Mouse (Mus musculus) liver, embryonic 12.5 days (tissue): ENCODE measurements around the gene Rftn2. TPM values are rescaled to one million over a fixed set of nuclear protein-coding genes. Genes with fewer than 3 reads are reported as not detected.

ENCODE experiments used
- ATAC-seq: fragments of 200-750 bp; cut with Nextera tagmentation; 2 replicates; pipeline ENCODE4 v1.8.0; 2017; ENCODE audit warnings: moderate number of reproducible peaks, mild to moderate bottlenecking, moderate library complexity
- H3K27ac ChIP-seq: fragments of 300-500 bp; sonication (generic); 2 replicates; pipeline ENCODE4 v1.5.1; 2016; ENCODE audit warnings: mild to moderate bottlenecking
- H3K27me3 ChIP-seq: fragments of 300-500 bp; sonication (generic); replicated peaks from 2 replicates; pipeline ENCODE4 v1.6.1; 2016; ENCODE audit warnings: mild to moderate bottlenecking, moderate library complexity
- H3K36me3 ChIP-seq: fragments of 300-500 bp; sonication (generic); 2 replicates; pipeline ENCODE4 v1.6.1; 2016; ENCODE audit warnings: mild to moderate bottlenecking, moderate library complexity
- H3K4me1 ChIP-seq: fragments of 300-500 bp; sonication (generic); 2 replicates; pipeline ENCODE4 v1.6.1; 2016
- H3K4me2 ChIP-seq: fragments of 300-500 bp; sonication (generic); 2 replicates; pipeline ENCODE4 v1.6.1; 2016; ENCODE audit warnings: mild to moderate bottlenecking, moderate library complexity
- H3K4me3 ChIP-seq: fragments of 300-500 bp; sonication (generic); 2 replicates; pipeline ENCODE4 v1.5.1; 2016; ENCODE audit warnings: mild to moderate bottlenecking, moderate library complexity
- H3K9ac ChIP-seq: fragments of 300-500 bp; sonication (generic); 2 replicates; pipeline ENCODE4 v1.6.1; 2016; ENCODE audit warnings: mild to moderate bottlenecking, moderate library complexity
- H3K9me3 ChIP-seq: fragments of 300-500 bp; sonication (generic); replicated peaks from 2 replicates; pipeline ENCODE4 v1.6.1; 2016; ENCODE audit warnings: mild to moderate bottlenecking, moderate library complexity
- whole genome bisulfite sequencing: fragments of 180-500 bp; shearing (Covaris S2); methylation state at CpG from one replicate; pipeline ENCODE4 v1.1.7; 2016; ENCODE audit not compliant: insufficient replicate concordance; 5-methylcytosine and 5-hydroxymethylcytosine counted together
- polyA plus RNA-seq: library from polyadenylated mRNA; unstranded; fragments of >200 nt; fragmentation: Nextera tagmentation; extraction: Ambion mirVana; gene quantifications from 2 replicates; pipeline ENCODE4 v1.2.1, GENCODE M21; 2016

Rftn2 gene
- polyA plus RNA-seq, result 1.2 TPM in 2 replicates

GRCm38 (mm10) chr1:55226011-55226857 is at the start of gene Rftn2:
Rftn2 (minus strand) TSS chr1:55226782.
- peak within 1 kb of the TSS; percentile 41 for H3K4me3 ChIP-seq
- no peaks in the 10 kb centered on the region for H3K4me1 ChIP-seq
- no peak within 1 kb of the TSS for H3K27ac ChIP-seq
- no peaks in the 10 kb centered on the region for H3K36me3 ChIP-seq
- no peaks in the 10 kb centered on the region for H3K9me3 ChIP-seq
- no peak within 1 kb of the TSS for H3K9ac ChIP-seq
- peak within 1 kb of the TSS; percentile 51 for H3K4me2 ChIP-seq
- WGBS, result 6% methylated on average over 26 of the region's 26 CpGs
- no peak for ATAC-seq
- H3K27me3 ChIP-seq, result peaks cover 53% of the 10 kb centered on the region

GRCm38 (mm10) chr1:55265447-55265846 is 38.9 kb upstream of the Rftn2 start:
- Histone ChIP-seq H3K9me3 (no peaks in the 10 kb centered on the region), H3K36me3 (no peaks in the 10 kb centered on the region), H3K27me3 (no peaks in the 10 kb centered on the region), H3K4me2 (no peak overlapping the region), H3K27ac (no peak overlapping the region), H3K4me3 (no peak overlapping the region), H3K9ac (no peak overlapping the region), H3K4me1 (peaks cover 13% of the 10 kb centered on the region)
- no peak for ATAC-seq
- WGBS, result 50% methylated on average over 2 of the region's 2 CpGs

DNA sequence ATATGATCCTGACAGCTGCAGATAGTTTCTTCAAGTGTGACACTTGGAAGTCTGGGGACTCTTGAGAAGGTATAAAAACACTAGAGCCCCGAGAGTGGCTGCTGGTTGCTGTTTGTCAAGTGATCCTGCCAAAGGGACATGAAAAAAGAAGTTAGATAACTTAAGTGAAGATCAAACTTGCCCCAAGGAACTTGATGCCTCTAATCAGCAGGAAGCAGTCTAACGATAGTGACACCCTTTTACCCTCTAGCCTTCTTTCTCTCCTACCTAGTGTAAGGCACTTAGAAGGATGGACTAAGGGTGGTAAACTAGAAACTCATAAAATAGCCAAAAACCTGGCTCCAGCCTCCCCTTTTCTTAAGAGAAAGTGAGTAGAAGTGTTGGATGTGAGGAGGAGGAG is 37.8 kb upstream of the Rftn2 start:
- 7% methylated on average over 2 of the region's 2 CpGs for WGBS
- Histone ChIP-seq H3K4me1 (peaks cover 13% of the 10 kb centered on the region), H3K4me2 (0 out of 2 replicates have a peak overlapping the region, but pooled peaks have one; percentile 0), H3K27me3 (no peaks in the 10 kb centered on the region), H3K9me3 (no peaks in the 10 kb centered on the region), H3K4me3 (no peak overlapping the region), H3K27ac (0 out of 2 replicates have a peak overlapping the region, but pooled peaks have one; percentile 0), H3K9ac (no peak overlapping the region), H3K36me3 (no peaks in the 10 kb centered on the region)
- no peak for ATAC-seq

DNA sequence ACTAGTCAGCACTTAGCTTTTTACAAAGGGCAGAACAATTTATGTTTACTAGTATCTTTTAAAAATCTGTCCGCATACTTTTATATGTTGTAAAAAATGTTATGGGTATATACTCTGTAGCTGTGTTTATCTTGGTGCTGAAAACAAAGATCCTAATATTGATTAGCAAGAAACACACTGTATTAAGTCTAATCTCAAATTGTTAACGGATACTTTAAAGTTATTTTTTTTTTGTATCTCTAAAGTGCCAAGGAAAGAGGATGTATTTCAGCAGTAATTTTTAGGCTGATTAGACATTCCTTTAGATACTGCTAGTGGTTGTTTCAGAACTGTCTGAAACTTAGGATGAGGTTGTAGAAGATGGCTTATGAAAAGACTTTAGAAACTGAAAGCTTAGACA is 19.8 kb upstream of the Rftn2 start:
- Histone ChIP-seq H3K9me3 (no peaks in the 10 kb centered on the region), H3K9ac (no peak overlapping the region), H3K4me1 (peaks cover 10% of the 10 kb centered on the region), H3K36me3 (peaks cover 21% of the 10 kb centered on the region), H3K4me2 (no peak overlapping the region), H3K27me3 (no peaks in the 10 kb centered on the region), H3K27ac (no peak overlapping the region), H3K4me3 (no peak overlapping the region)
- WGBS, result 75% methylated on average over 2 of the region's 2 CpGs
- ATAC-seq, result no peak

DNA sequence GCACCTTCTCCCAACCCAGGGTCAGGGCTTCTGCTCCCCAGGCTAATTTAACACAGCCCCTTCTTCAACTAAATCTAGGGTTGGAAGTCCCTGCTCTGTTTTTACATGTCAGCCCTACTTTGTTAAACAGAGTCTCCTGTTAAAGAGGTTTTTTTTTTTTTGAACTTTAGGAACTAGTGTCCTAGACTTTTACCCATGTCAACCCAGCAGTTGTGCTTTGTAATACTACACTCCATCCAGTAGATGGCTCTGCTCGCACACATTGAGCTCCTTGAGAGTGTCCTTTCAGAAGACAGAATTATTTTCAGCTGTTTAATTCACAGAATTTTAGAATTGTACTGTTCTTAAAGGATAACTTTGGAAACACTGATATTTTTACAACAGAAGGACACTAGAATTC is 12.7 kb upstream of the Rftn2 start:
- WGBS, result 0% methylated on average over 1 of the region's 1 CpGs
- Histone ChIP-seq H3K4me3 (peak overlapping the region; percentile 74), H3K27me3 (0 out of 2 replicates have a peak, but pooled peaks cover 3% of the 10 kb centered on the region), H3K9me3 (no peaks in the 10 kb centered on the region), H3K4me2 (peak overlapping the region; percentile 92), H3K27ac (no peak overlapping the region), H3K36me3 (peaks cover 24% of the 10 kb centered on the region), H3K4me1 (peaks cover 48% of the 10 kb centered on the region), H3K9ac (peak overlapping the region; percentile 85; the same call in 1 of the 2 replicates)
- no peak for ATAC-seq

- peaks cover 48% of the 10 kb centered on the region for H3K4me1 ChIP-seq
- peak overlapping the region; percentile 85 for H3K9ac ChIP-seq
- H3K4me2 ChIP-seq, result peak overlapping the region; percentile 92
- WGBS, result 22% methylated on average over 13 of the region's 13 CpGs
- peak overlapping the region; percentile 89 for H3K27ac ChIP-seq
- H3K9me3 ChIP-seq, result no peaks in the 10 kb centered on the region
- H3K36me3 ChIP-seq, result peaks cover 23% of the 10 kb centered on the region
- ATAC-seq, result no peak
- peak overlapping the region; percentile 74 for H3K4me3 ChIP-seq
- 0 out of 2 replicates have a peak, but pooled peaks cover 3% of the 10 kb centered on the region for H3K27me3 ChIP-seq
Observed at GRCm38 (mm10) chr1:55238496-55238895, 11.9 kb upstream of the Rftn2 start.

DNA sequence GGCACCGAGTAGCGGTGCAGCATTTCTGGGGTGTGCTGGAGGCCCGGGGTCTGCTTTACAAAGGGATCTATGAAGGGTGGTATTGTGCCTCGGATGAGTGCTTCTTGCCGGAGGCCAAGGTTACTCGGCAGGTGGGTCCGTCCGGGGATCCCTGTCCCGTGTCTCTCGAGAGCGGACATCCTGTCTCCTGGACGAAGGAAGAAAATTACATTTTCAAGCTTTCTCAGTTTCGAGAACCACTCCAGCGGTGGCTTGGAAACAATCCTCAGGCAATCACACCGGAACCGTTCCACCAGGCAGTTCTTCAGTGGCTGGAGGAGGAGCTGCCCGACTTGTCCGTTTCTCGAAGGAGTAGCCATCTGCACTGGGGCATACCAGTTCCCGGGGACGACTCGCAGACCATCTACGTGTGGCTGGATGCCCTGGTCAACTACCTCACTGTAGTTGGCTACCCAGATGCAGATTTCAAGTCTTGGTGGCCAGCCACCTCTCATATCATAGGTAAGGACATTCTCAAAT is 11.1 kb upstream of the Rftn2 start:
- Histone ChIP-seq H3K4me3 (peak overlapping the region; percentile 74), H3K4me2 (peak overlapping the region; percentile 92), H3K36me3 (peaks cover 15% of the 10 kb centered on the region), H3K4me1 (peaks cover 48% of the 10 kb centered on the region), H3K9ac (peak overlapping the region; percentile 85), H3K27ac (peak overlapping the region; percentile 89), H3K27me3 (0 out of 2 replicates have a peak, but pooled peaks cover 3% of the 10 kb centered on the region), H3K9me3 (no peaks in the 10 kb centered on the region)
- no peak; the same call in 1 of the 2 replicates for ATAC-seq
- under 1% methylated on average over 23 of the region's 23 CpGs for WGBS

DNA sequence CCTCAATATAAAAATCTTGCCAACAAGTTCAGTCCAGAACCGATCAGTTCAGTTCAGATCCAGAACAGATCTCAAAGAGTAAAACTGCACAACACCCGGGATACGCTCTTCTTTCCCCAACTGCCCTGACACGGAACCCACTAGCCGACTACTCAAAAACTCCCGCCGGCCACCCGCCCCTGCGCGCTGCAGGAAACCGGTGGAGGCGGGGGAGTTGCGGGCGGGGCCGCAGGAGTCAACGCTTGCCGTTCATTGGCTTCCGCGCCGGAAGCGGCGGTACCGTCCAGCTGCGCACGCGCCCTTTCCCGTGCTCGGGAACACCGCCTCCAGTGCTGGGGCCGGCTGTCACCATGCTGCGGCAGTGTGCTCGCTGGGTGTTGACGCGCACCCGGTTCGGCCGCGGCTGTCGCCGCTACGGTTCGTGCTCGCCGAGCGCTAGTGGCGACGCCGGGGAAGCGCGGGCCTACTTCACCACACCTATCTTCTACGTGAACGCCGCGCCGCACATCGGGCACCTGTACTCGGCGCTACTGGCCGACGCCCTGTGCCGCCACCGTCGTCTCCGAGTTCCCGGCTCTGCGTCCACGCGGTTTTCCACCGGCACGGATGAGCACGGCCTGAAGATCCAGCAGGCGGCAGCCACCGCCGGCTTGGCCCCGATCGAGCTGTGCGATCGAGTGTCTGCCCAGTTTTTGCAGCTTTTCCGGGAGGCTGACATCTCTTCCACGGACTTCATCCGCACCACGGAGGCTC is 10.5 kb upstream of the Rftn2 start, which contains the start of gene Mars2:
Mars2 (plus strand) TSS at position 288 of the 753 bp plus-strand sequence.
- 0 out of 2 replicates have a peak, but pooled peaks cover 3% of the 10 kb centered on the region for H3K27me3 ChIP-seq
- H3K9me3 ChIP-seq, result no peaks in the 10 kb centered on the region
- ATAC-seq, result peak; percentile 97
- H3K4me2 ChIP-seq, result peak within 1 kb of the TSS; percentile 92
- WGBS, result under 1% methylated on average over 82 of the region's 82 CpGs
- H3K4me1 ChIP-seq, result peaks cover 43% of the 10 kb centered on the region
- peak within 1 kb of the TSS; percentile 89 for H3K27ac ChIP-seq
- H3K4me3 ChIP-seq, result peak within 1 kb of the TSS; percentile 74
- H3K36me3 ChIP-seq, result peaks cover 8% of the 10 kb centered on the region
- H3K9ac ChIP-seq, result peak within 1 kb of the TSS; percentile 85

- peaks cover 4% of the 10 kb centered on the region for H3K36me3 ChIP-seq
- no peaks in the 10 kb centered on the region for H3K9me3 ChIP-seq
- peak overlapping the region; percentile 89 for H3K27ac ChIP-seq
- ATAC-seq, result no peak
- WGBS, result 26% methylated on average over 5 of the region's 5 CpGs
- 0 out of 2 replicates have a peak, but pooled peaks cover 3% of the 10 kb centered on the region for H3K27me3 ChIP-seq
- H3K4me1 ChIP-seq, result peaks cover 39% of the 10 kb centered on the region
- peak overlapping the region; percentile 74 for H3K4me3 ChIP-seq
- H3K9ac ChIP-seq, result peak overlapping the region; percentile 85
- peak overlapping the region; percentile 92 for H3K4me2 ChIP-seq
Observed at GRCm38 (mm10) chr1:55236487-55236886, 9.9 kb upstream of the Rftn2 start.

- no peak overlapping the region for H3K9ac ChIP-seq
- H3K4me2 ChIP-seq, result no peak overlapping the region
- ATAC-seq, result no peak
- no peak overlapping the region for H3K4me3 ChIP-seq
- peaks cover 2% of the 10 kb centered on the region; the same call in 1 of the 2 replicates for H3K36me3 ChIP-seq
- H3K9me3 ChIP-seq, result no peaks in the 10 kb centered on the region
- 54% methylated on average over 16 of the region's 16 CpGs for WGBS
- no peak overlapping the region for H3K27ac ChIP-seq
- H3K4me1 ChIP-seq, result peaks cover 25% of the 10 kb centered on the region
- 0 out of 2 replicates have a peak, but pooled peaks cover 3% of the 10 kb centered on the region for H3K27me3 ChIP-seq
Observed at GRCm38 (mm10) chr1:55234910-55235520, 8.4 kb upstream of the Rftn2 start.

GRCm38 (mm10) chr1:55228256-55228884 is 1.8 kb upstream of the Rftn2 start:
- WGBS, result 66% methylated on average over 8 of the region's 8 CpGs
- no peak overlapping the region for H3K27ac ChIP-seq

More at GRCm38 (mm10) chr1:55228256-55228884, 1.8 kb upstream of the Rftn2 start:
- no peak overlapping the region for H3K4me2 ChIP-seq
- H3K4me1 ChIP-seq, result no peaks in the 10 kb centered on the region
- peaks cover 47% of the 10 kb centered on the region for H3K27me3 ChIP-seq
- no peaks in the 10 kb centered on the region for H3K36me3 ChIP-seq
- ATAC-seq, result no peak
- H3K4me3 ChIP-seq, result no peak overlapping the region
- H3K9me3 ChIP-seq, result no peaks in the 10 kb centered on the region
- no peak overlapping the region for H3K9ac ChIP-seq
